Mouse (Mus musculus): ENCODE measurements around the gene Rprd2. TPM values are rescaled to one million over a fixed set of nuclear protein-coding genes. Genes with fewer than 3 reads are reported as not detected.
A peak's percentile ranks its signal among the peaks of the same experiment; 100 is the strongest.

Gene Rprd2
- total and polyA plus RNA-seq, 2 experiments: 5.1 to 7.6 TPM

- WGBS: 84% methylated on average over 13 of the region's 13 CpGs
- no peak for TF ChIP-seq POLR2A (IDR thresholded peaks at IDR 0.05; ENCODE audit: extremely low read depth, insufficient read depth, low read length)
- no peak for TF ChIP-seq CTCF (IDR thresholded peaks at IDR 0.05; ENCODE audit: low read depth, low read length)
- no peaks in the 10 kb centered on the region for H3K27me3 ChIP-seq (ENCODE audit: control insufficient read depth, insufficient read depth, low read length)
- H3K36me3 ChIP-seq (ENCODE audit: control insufficient read depth, insufficient read depth, low read length): no peaks in the 10 kb centered on the region
- H3K4me1 ChIP-seq (ENCODE audit: control insufficient read depth, insufficient read depth, low read length): peaks cover 6% of the 10 kb centered on the region; the same call in 1 of the 2 replicates
- H3K27ac ChIP-seq (replicated peaks; ENCODE audit: insufficient read depth, low read depth, low read length): peak overlapping the region; percentile 24
- H3K79me2 ChIP-seq (ENCODE audit: control insufficient read depth, insufficient read depth, low read length): no peaks in the 10 kb centered on the region
- no peak overlapping the region for H3K9ac ChIP-seq (ENCODE audit: low read depth, low read length)
- H3K4me3 ChIP-seq (ENCODE audit: insufficient read depth, low read depth, low read length): no peak overlapping the region
- DNase-seq (ENCODE audit: extremely low read depth, low read depth, low spot score): no peak
Observed at GRCm38 (mm10) chr3:95734092-95734702, 84.5 kb downstream of the Rprd2 start.

- peak; percentile 75 for DNase-seq (ENCODE audit: extremely low read depth, low read depth, low spot score)
- TF ChIP-seq CTCF (IDR thresholded peaks at IDR 0.05; ENCODE audit: low read depth, low read length) (no peak), POLR2A (IDR thresholded peaks at IDR 0.05; ENCODE audit: extremely low read depth, insufficient read depth, low read length) (no peak)
- no peaks in the 10 kb centered on the region for H3K79me2 ChIP-seq (ENCODE audit: control insufficient read depth, insufficient read depth, low read length)
- peaks cover 6% of the 10 kb centered on the region; the same call in 1 of the 2 replicates for H3K4me1 ChIP-seq (ENCODE audit: control insufficient read depth, insufficient read depth, low read length)
- peak overlapping the region; percentile 62 for H3K27ac ChIP-seq (replicated peaks; ENCODE audit: insufficient read depth, low read depth, low read length)
- 61% methylated on average over 11 of the region's 11 CpGs for WGBS
- no peaks in the 10 kb centered on the region for H3K36me3 ChIP-seq (ENCODE audit: control insufficient read depth, insufficient read depth, low read length)
- no peak overlapping the region for H3K9ac ChIP-seq (ENCODE audit: low read depth, low read length)
- H3K27me3 ChIP-seq (ENCODE audit: control insufficient read depth, insufficient read depth, low read length): no peaks in the 10 kb centered on the region
- no peak overlapping the region for H3K4me3 ChIP-seq (ENCODE audit: insufficient read depth, low read depth, low read length)
Observed at GRCm38 (mm10) chr3:95732744-95733521, 85.7 kb downstream of the Rprd2 start.

GRCm38 (mm10) chr3:95732297-95732696 is 86.4 kb downstream of the Rprd2 start:
- Histone ChIP-seq H3K27me3 (ENCODE audit: control insufficient read depth, insufficient read depth, low read length) (no peaks in the 10 kb centered on the region), H3K4me3 (ENCODE audit: insufficient read depth, low read depth, low read length) (no peak overlapping the region)

GRCm38 (mm10) chr3:95731802-95732201 is 86.9 kb downstream of the Rprd2 start:
- H3K36me3 ChIP-seq (ENCODE audit: control insufficient read depth, insufficient read depth, low read length): no peaks in the 10 kb centered on the region
- no peak for DNase-seq (ENCODE audit: extremely low read depth, low read depth, low spot score)
- WGBS: 92% methylated on average over 4 of the region's 4 CpGs
- H3K79me2 ChIP-seq (ENCODE audit: control insufficient read depth, insufficient read depth, low read length): no peaks in the 10 kb centered on the region
- H3K9ac ChIP-seq (ENCODE audit: low read depth, low read length): no peak overlapping the region
- TF ChIP-seq CTCF (IDR thresholded peaks at IDR 0.05; ENCODE audit: low read depth, low read length) (no peak), POLR2A (IDR thresholded peaks at IDR 0.05; ENCODE audit: extremely low read depth, insufficient read depth, low read length) (no peak)
- no peak overlapping the region for H3K27ac ChIP-seq (replicated peaks; ENCODE audit: insufficient read depth, low read depth, low read length)
- no peaks in the 10 kb centered on the region for H3K27me3 ChIP-seq (ENCODE audit: control insufficient read depth, insufficient read depth, low read length)
- H3K4me1 ChIP-seq (ENCODE audit: control insufficient read depth, insufficient read depth, low read length): peaks cover 6% of the 10 kb centered on the region; the same call in 1 of the 2 replicates
- H3K4me3 ChIP-seq (ENCODE audit: insufficient read depth, low read depth, low read length): no peak overlapping the region

More at GRCm38 (mm10) chr3:95732297-95732696, 86.4 kb downstream of the Rprd2 start:
- TF ChIP-seq CTCF (IDR thresholded peaks at IDR 0.05; ENCODE audit: low read depth, low read length) (no peak), POLR2A (IDR thresholded peaks at IDR 0.05; ENCODE audit: extremely low read depth, insufficient read depth, low read length) (no peak)
- Histone ChIP-seq H3K36me3 (ENCODE audit: control insufficient read depth, insufficient read depth, low read length) (no peaks in the 10 kb centered on the region), H3K4me1 (ENCODE audit: control insufficient read depth, insufficient read depth, low read length) (peaks cover 6% of the 10 kb centered on the region; the same call in 1 of the 2 replicates), H3K27ac (replicated peaks; ENCODE audit: insufficient read depth, low read depth, low read length) (peak overlapping the region; percentile 62), H3K79me2 (ENCODE audit: control insufficient read depth, insufficient read depth, low read length) (no peaks in the 10 kb centered on the region), H3K9ac (ENCODE audit: low read depth, low read length) (no peak overlapping the region)
- DNase-seq (ENCODE audit: extremely low read depth, low read depth, low spot score): no peak
- WGBS: 76% methylated on average over 9 of the region's 9 CpGs

- H3K9ac ChIP-seq (ENCODE audit: low read depth, low read length): no peak overlapping the region
- no peak overlapping the region for H3K27ac ChIP-seq (replicated peaks; ENCODE audit: insufficient read depth, low read depth, low read length)
- WGBS: 96% methylated on average over 7 of the region's 7 CpGs
- no peak for TF ChIP-seq CTCF (IDR thresholded peaks at IDR 0.05; ENCODE audit: low read depth, low read length)
- TF ChIP-seq POLR2A (IDR thresholded peaks at IDR 0.05; ENCODE audit: extremely low read depth, insufficient read depth, low read length): no peak
- H3K36me3 ChIP-seq (ENCODE audit: control insufficient read depth, insufficient read depth, low read length): no peaks in the 10 kb centered on the region
- H3K27me3 ChIP-seq (ENCODE audit: control insufficient read depth, insufficient read depth, low read length): no peaks in the 10 kb centered on the region
- peaks cover 6% of the 10 kb centered on the region; the same call in 1 of the 2 replicates for H3K4me1 ChIP-seq (ENCODE audit: control insufficient read depth, insufficient read depth, low read length)
- no peak overlapping the region for H3K4me3 ChIP-seq (ENCODE audit: insufficient read depth, low read depth, low read length)
- DNase-seq (ENCODE audit: extremely low read depth, low read depth, low spot score): no peak
- H3K79me2 ChIP-seq (ENCODE audit: control insufficient read depth, insufficient read depth, low read length): no peaks in the 10 kb centered on the region
Observed at GRCm38 (mm10) chr3:95730431-95730830, 88.2 kb downstream of the Rprd2 start.
